Mouse (Mus musculus): Measurements from ENCODE around the gene Alox15.
"Not testable (repeated sequence)": the region's sequence is repeated elsewhere in the genome, so short reads cannot be mapped to it uniquely, and the experiment has no call there.

The Alox15 gene

GRCm38 (mm10) chr11:70351868-70352267, at the start of gene Alox15:
Alox15 (minus strand) TSS chr11:70352031.
- no peak for DNase-seq (ENCODE audit: low read depth, low spot score)

DNA sequence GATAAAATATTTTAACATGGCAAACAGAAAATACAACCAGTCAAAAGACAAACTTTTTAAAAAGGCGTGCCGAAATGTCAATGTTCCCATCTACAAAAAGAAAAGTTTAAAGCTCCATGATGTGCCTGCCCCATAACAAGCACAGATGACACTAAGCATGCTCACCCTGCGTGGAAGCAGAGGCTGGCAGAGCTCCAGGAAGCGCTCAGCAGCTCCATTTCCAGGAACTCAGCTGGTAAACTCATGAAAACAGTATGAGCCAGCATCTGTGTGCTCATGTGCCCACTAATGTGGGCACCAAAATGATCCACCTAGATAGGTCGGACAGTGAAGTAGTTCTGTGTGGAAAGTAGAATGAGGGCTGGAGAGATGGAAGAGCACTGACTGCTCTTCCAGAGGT, 37.6 kb upstream of the Alox15 start:
- no peak for DNase-seq (ENCODE audit: low read depth, low spot score)

GRCm38 (mm10) chr11:70387436-70387835, 35.6 kb upstream of the Alox15 start:
- no peak for DNase-seq (ENCODE audit: low read depth, low spot score)

- DNase-seq (ENCODE audit: low read depth, low spot score): no peak
These were observed 32.3 kb upstream of the Alox15 start for GRCm38 (mm10) chr11:70384136-70384535.

- no peak for DNase-seq (ENCODE audit: low read depth, low spot score)
These were observed 29.5 kb upstream of the Alox15 start for GRCm38 (mm10) chr11:70381330-70381729.

- DNase-seq (ENCODE audit: low read depth, low spot score): no peak
These were observed 28.7 kb upstream of the Alox15 start for GRCm38 (mm10) chr11:70380478-70381005.

GRCm38 (mm10) chr11:70376054-70376453, 24.2 kb upstream of the Alox15 start:
- DNase-seq (ENCODE audit: low read depth, low spot score): no peak

- no peak for DNase-seq (ENCODE audit: low read depth, low spot score)
These were observed 22.5 kb upstream of the Alox15 start for GRCm38 (mm10) chr11:70374302-70374701.

DNA sequence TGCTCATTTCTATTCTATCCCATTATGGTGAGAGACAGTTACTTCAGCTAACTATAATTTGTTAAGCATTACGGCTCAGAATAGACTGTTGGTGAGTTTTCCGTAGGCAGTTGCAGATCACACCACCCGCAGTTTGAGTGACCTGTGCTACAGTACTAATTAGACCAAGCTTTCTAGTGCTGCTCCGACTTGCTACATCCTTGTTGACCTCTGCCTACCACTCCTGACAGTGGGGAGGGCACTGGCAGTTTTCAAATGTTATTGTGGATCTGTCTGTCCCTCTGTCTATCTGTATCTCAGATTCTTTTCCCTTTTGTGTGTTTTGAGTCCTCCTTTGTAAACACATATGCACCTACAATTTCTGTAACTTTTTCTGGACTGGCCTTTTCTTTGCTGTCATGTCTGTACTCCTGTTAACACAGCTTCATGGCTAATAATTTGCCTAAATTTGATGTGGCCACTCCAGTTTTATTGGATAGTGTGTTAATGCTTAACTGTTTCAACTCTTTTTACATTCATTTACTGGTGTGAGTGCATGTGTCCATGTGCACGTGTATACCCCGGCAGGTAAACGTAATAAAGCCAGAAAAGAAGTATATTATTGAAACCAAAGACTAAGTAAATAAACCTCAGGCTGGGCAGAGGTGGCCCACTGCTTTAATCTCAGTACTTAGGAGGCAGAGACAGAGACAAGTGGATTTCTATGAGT, 21.2 kb upstream of the Alox15 start:
- no peak for DNase-seq (ENCODE audit: low read depth, low spot score)

GRCm38 (mm10) chr11:70372396-70372795, 20.6 kb upstream of the Alox15 start:
- no peak for DNase-seq (ENCODE audit: low read depth, low spot score)

GRCm38 (mm10) chr11:70368626-70369025, 16.8 kb upstream of the Alox15 start:
- not testable (repeated sequence) for DNase-seq (ENCODE audit: low read depth, low spot score)

DNA sequence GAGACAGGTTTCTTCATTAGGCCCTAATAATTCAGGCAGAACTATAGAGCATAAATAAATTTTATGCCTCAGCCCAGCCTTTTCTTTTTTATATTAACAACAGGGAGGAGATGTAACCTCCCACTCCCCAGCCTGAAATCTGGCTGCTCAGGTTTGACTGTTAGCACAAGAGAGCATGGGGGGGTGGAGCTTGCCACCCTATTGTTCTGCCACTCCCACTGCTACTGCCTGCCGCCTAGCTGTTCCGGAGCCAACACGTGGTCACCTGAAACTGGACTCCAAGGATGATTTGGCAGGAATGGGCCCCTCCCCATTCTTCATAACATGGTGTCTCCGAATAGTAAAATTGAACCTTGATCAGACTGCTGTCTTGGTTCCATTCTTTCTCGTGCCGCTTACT, 15.9 kb upstream of the Alox15 start:
- DNase-seq (ENCODE audit: low read depth, low spot score): not testable (repeated sequence)

DNA sequence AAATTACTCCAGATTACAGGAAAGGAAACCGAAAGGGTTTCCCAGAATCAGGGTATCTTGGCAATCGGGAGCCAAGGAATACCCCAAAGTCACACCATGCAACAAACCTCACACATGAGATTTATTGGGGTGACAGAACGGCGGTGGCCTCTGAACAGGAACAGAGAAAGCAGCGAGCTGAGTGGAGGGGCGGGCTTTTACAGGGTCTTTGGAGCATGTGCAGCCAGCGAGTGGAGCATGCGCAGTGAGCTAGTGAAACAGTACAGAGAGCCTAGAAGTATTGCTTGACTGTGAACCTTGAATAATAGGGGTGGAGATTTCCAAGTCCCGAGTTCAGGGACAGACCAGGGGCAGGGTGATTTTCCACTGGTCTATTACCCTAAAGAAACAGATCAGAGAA, 3.2 kb downstream of the Alox15 start:
- DNase-seq (ENCODE audit: low read depth, low spot score): no peak

GRCm38 (mm10) chr11:70347861-70348260, 4.0 kb downstream of the Alox15 start:
- DNase-seq (ENCODE audit: low read depth, low spot score): no peak

DNA sequence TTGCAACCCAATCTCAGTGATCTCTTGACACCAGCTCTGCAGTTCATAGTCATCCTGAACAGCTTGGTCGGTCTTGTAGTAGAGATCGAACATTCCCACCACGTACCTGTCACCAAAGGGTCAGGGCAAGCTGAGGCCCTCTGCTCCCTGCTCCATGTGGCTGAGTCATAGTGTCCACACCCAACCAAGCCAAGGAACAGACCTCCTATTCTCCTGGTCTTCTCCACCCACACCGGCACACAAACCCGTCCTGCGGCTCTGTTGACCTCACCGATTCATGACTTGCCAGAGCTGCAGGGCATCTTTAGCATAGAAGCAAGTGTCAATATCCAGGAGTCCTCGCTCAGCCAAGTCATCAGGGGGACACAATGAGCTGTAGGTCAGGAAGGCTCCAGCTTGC, 6.3 kb downstream of the Alox15 start:
- no peak for DNase-seq (ENCODE audit: low read depth, low spot score)

- no peak for DNase-seq (ENCODE audit: low read depth, low spot score)
These were observed 6.8 kb downstream of the Alox15 start for GRCm38 (mm10) chr11:70345061-70345460.

GRCm38 (mm10) chr11:70339481-70339880, 12.3 kb downstream of the Alox15 start:
- DNase-seq (ENCODE audit: low read depth, low spot score): no peak

GRCm38 (mm10) chr11:70334477-70334876, 17.4 kb downstream of the Alox15 start:
- DNase-seq (ENCODE audit: low read depth, low spot score): peak; percentile 64

DNA sequence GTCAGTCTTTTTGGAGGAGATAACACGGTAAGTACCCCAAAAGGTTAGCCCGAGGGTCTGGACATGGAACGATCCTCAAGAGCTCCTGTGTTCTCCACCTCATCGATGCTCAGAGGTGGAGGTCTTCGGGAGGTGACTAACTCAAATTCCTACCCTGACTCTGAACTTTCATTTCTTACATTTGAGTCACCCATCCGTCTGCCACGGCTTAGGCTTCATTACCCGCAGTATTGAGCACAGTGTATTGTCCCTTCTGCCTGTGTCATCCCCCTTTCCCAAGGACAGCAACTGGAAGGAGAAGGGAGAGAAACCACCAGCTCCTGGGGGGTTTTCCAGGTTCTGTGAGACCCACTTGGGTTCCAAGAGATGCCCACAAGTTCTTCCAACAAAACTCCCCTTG, 27.1 kb downstream of the Alox15 start:
- no peak for DNase-seq (ENCODE audit: low read depth, low spot score)

GRCm38 (mm10) chr11:70322528-70322927, 29.3 kb downstream of the Alox15 start, which contains the start of gene Alox12e:
Alox12e (minus strand) TSS chr11:70322628.
- peak; percentile 41 for DNase-seq (ENCODE audit: low read depth, low spot score)

DNA sequence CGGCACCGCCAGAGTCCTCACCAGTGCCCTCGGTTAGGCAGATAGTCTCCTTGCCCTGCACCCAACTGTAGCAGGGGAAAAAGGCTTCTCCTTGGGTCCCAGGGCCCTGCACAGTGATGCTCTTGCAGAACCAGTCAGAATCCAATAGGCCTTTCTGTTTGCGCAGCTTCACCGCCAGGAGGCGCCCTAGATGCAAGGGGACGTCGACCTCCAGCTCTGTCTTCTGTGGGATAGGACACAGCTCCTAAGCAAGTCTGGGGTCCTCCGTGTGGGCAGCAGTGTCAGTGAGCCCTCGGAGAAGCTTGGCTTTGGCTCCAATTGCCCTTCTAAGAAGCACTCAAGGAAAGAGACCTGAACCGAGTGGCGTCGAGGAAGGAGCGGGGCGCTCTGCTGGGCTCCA, 30.2 kb downstream of the Alox15 start:
- DNase-seq (ENCODE audit: low read depth, low spot score): peak; percentile 82

GRCm38 (mm10) chr11:70319614-70320013, 32.2 kb downstream of the Alox15 start:
- DNase-seq (ENCODE audit: low read depth, low spot score): no peak

GRCm38 (mm10) chr11:70313833-70314232, 38.0 kb downstream of the Alox15 start:
- peak; percentile 53 for DNase-seq (ENCODE audit: low read depth, low spot score)
